Mouse (Mus musculus) hindbrain, embryonic 12.5 days (tissue): ENCODE results near the gene Olfr90. TPM values are rescaled to one million over a fixed set of nuclear protein-coding genes. Genes with fewer than 3 reads are reported as not detected.

Experiments used
- ATAC-seq: fragments of 200-750 bp; cut with Nextera tagmentation; 2 replicates; pipeline ENCODE4 v1.8.0; 2017; ENCODE audit warnings: moderate TSS enrichment; ENCODE audit not compliant: low FRiP score
- H3K27ac ChIP-seq: fragments of 300-500 bp; sonication (generic); 2 replicates; pipeline ENCODE4 v1.5.1; 2016; ENCODE audit warnings: mild to moderate bottlenecking
- H3K27me3 ChIP-seq: fragments of 300-500 bp; sonication (generic); 2 replicates; pipeline ENCODE4 v1.6.1; 2016; ENCODE audit warnings: mild to moderate bottlenecking
- H3K36me3 ChIP-seq: fragments of 300-500 bp; sonication (generic); 2 replicates; pipeline ENCODE4 v1.6.1; 2016; ENCODE audit warnings: mild to moderate bottlenecking
- H3K4me1 ChIP-seq: fragments of 300-500 bp; sonication (generic); 2 replicates; pipeline ENCODE4 v1.6.1; 2016
- H3K4me2 ChIP-seq: fragments of 300-500 bp; sonication (generic); replicated peaks from 2 replicates; pipeline ENCODE4 v1.6.1; 2016; ENCODE audit warnings: mild to moderate bottlenecking
- H3K4me3 ChIP-seq: fragments of 300-500 bp; sonication (generic); 2 replicates; pipeline ENCODE4 v1.5.1; 2016; ENCODE audit warnings: mild to moderate bottlenecking
- H3K9ac ChIP-seq: fragments of 300-500 bp; sonication (generic); 2 replicates; pipeline ENCODE4 v1.6.1; 2016; ENCODE audit warnings: mild to moderate bottlenecking, moderate library complexity
- H3K9me3 ChIP-seq: fragments of 300-500 bp; sonication (generic); replicated peaks from 2 replicates; pipeline ENCODE4 v1.6.1; 2016; ENCODE audit warnings: mild to moderate bottlenecking
- WGBS: fragments of 180-500 bp; shearing (Covaris S2); methylation state at CpG from one replicate; pipeline ENCODE4 v1.1.7; 2016; 5-methylcytosine and 5-hydroxymethylcytosine counted together
- polyA plus RNA-seq: library from polyadenylated mRNA; unstranded; fragments of >200 nt; fragmentation: Nextera tagmentation; extraction: Ambion mirVana; gene quantifications from 2 replicates; pipeline ENCODE4 v1.2.1, GENCODE M21; 2016

Gene Olfr90
- polyA plus RNA-seq, 1 experiment from 2014 or later, result 0.18 TPM

- Histone ChIP-seq H3K36me3 (no peaks in the 10 kb centered on the region), H3K9ac (no peak overlapping the region), H3K9me3 (no peaks in the 10 kb centered on the region), H3K4me2 (no peak overlapping the region), H3K27ac (no peak overlapping the region), H3K4me3 (no peak overlapping the region), H3K4me1 (no peaks in the 10 kb centered on the region), H3K27me3 (no peaks in the 10 kb centered on the region)
- no peak for ATAC-seq
- 74% methylated on average over 2 of the region's 2 CpGs for WGBS
Observed at GRCm38 (mm10) chr17:37039127-37039894, 49.0 kb downstream of the Olfr90 start.

Other genes starting within 250 kb of the Olfr90 start
- 0.37 and 0.42 TPM in 2 replicates for gene Trim15, start 221.3 kb downstream of the Olfr90 start, polyA plus RNA-seq
- gene Trim10, start 218.9 kb downstream of the Olfr90 start, polyA plus RNA-seq, result 7.5 and 8.4 TPM in 2 replicates
- gene Trim40, start 198.4 kb downstream of the Olfr90 start, polyA plus RNA-seq, result not detected in 2 replicates
- not detected in 2 replicates for gene Trim31, start 190.4 kb downstream of the Olfr90 start, polyA plus RNA-seq
- gene Rnf39, start 145.6 kb downstream of the Olfr90 start, polyA plus RNA-seq, result 1.4 and 1.5 TPM in 2 replicates
- gene Ppp1r11, start 136.8 kb downstream of the Olfr90 start, polyA plus RNA-seq, result 131 and 137 TPM in 2 replicates
- gene Znrd1, start 129.9 kb downstream of the Olfr90 start, polyA plus RNA-seq, result 70.7 and 77.0 TPM in 2 replicates
- gene Znrd1as, start 129.9 kb downstream of the Olfr90 start, polyA plus RNA-seq, result 5.0 and 6.6 TPM in 2 replicates
- 0.50 TPM in 1 of 2 replicates, not detected in the other for gene 2410137M14Rik, start 107.3 kb downstream of the Olfr90 start, polyA plus RNA-seq
- gene H2-M5, start 99.0 kb downstream of the Olfr90 start, polyA plus RNA-seq, result 1.6 and 2.3 TPM in 2 replicates
- 208 and 223 TPM in 2 replicates for gene Zfp57, start 87.3 kb downstream of the Olfr90 start, polyA plus RNA-seq
- gene Mog, start 65.1 kb downstream of the Olfr90 start, polyA plus RNA-seq, result 0.85 and 1.3 TPM in 2 replicates
- 41.8 and 42.1 TPM in 2 replicates for gene Gabbr1, start 42.5 kb downstream of the Olfr90 start, polyA plus RNA-seq
- 0.05 TPM in 1 of 2 replicates, not detected in the other for gene Olfr91, start 9.8 kb upstream of the Olfr90 start, polyA plus RNA-seq
- not detected in 2 replicates for gene Olfr92, start 31.6 kb upstream of the Olfr90 start, polyA plus RNA-seq
- not detected in 2 replicates for gene Olfr93, start 73.0 kb upstream of the Olfr90 start, polyA plus RNA-seq
- not detected in 2 replicates for gene Ubd, start 105.4 kb upstream of the Olfr90 start, polyA plus RNA-seq
- not detected in 2 replicates for gene Olfr94, start 112.5 kb upstream of the Olfr90 start, polyA plus RNA-seq
- not detected in 2 replicates for gene Olfr95, start 124.6 kb upstream of the Olfr90 start, polyA plus RNA-seq
- gene Olfr96, start 131.6 kb upstream of the Olfr90 start, polyA plus RNA-seq, result not detected in 2 replicates
- not detected in 2 replicates for gene Olfr97, start 148.8 kb upstream of the Olfr90 start, polyA plus RNA-seq
- not detected in 2 replicates for gene Olfr98, start 175.2 kb upstream of the Olfr90 start, polyA plus RNA-seq
- 0.92 and 0.95 TPM in 2 replicates for gene H2-M3, start 181.7 kb upstream of the Olfr90 start, polyA plus RNA-seq
- gene Olfr99, start 195.0 kb upstream of the Olfr90 start, polyA plus RNA-seq, result not detected in 2 replicates
- not detected in 2 replicates for gene Olfr101, start 215.8 kb upstream of the Olfr90 start, polyA plus RNA-seq
- not detected in 2 replicates for gene Olfr102, start 228.6 kb upstream of the Olfr90 start, polyA plus RNA-seq